Mouse (Mus musculus): Measurements from ENCODE around the gene Cyp1a1.
A peak's percentile ranks its signal among the peaks of the same experiment; 100 is the strongest.

Gene Cyp1a1

DNA sequence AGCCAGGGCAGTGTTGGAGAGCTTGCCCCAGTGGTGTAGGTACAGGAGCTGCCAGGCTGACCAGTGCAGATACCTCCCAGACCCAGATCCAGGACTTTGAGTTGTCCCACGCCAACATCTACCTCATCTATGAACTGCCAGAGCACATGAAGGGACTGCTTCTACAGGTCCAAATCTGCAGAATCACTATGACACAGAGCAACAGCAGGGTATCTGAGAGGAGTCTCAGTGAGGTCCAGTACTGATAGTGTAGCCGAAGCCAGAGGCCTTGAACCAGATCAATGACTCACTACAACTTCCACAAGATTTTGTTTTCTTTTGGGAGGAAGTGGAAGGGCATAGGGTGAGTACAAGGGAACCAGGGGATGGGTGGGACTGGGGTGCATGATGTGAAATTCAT lies at the start of gene Cyp1a1:
Gene Cyp1a1, plus strand, starts transcription at position 178 of the 400 bp plus-strand sequence.
- no peak for DNase-seq (ENCODE audit: extremely low read depth, insufficient read length, low spot score)

DNA sequence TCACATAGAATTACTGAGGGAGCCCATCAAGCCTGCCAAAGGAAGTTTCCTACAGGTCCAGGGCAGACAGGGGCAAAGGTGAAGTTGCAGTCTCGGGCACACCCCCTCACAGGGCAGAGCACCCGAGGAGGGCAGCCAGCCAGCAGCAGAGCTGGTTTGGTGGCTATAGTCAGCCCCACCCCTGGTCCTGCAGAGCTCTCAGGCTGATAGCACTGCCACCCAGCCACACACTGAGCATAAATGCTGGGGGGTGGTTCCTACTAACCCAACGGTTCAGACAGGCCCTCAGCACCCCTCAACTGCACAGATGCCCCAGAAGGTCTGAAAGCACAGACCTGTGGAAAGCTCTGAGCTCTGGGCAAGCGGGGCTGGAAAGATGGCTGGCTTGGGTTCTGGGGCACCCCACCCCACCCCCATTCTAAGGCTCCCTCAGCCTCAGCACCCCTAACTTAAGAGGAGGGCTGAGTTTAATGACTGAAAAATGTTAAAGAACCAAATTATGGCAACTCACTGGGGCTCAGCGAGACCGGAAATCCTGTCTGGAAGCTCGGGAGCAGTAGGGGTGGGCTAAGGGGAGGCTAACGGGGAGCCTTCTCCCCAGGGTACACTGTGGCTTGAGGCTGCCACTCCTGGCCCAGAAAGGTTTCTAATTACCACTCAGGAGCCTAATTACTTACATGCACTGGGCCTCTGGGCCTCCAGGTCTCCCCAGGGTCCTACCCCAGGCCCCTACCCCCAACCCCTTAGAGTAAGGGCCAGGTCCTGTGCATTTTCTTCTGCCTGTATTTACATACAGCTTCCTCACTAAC lies 48.9 kb upstream of the Cyp1a1 start:
- no peak for DNase-seq (ENCODE audit: extremely low read depth, insufficient read length, low spot score)

DNA sequence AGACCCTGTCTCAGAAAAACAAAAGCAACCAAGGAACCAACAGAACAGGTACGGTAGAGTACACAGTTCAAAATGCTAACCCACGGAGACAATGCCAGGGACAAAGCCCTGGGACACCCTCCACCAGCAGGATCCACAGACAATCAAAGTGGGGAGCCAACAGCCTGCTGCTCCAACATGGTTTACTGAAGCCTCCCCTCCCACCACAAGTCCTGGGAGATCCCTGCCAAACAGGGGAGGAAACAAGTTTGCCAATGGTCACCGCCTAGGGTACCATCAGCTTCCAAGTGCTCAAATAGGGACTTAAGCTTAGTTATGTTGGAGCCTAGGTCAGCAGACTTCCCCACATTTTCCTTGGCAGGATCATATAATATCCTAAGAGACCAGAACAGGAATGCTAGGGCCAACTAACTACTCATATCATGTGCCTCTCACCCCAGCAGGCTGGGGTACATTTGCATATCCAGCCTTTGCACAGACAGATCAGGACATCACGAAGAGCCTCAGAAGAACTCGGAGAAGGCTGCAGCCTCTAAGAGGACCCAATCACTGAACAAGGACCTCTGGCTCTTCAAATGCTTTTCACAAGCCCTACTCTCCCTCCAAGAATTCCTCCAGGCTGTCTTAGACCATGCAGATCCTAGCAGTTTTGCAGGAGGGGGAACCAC lies 47.9 kb upstream of the Cyp1a1 start:
- no peak for DNase-seq (ENCODE audit: extremely low read depth, insufficient read length, low spot score)

DNA sequence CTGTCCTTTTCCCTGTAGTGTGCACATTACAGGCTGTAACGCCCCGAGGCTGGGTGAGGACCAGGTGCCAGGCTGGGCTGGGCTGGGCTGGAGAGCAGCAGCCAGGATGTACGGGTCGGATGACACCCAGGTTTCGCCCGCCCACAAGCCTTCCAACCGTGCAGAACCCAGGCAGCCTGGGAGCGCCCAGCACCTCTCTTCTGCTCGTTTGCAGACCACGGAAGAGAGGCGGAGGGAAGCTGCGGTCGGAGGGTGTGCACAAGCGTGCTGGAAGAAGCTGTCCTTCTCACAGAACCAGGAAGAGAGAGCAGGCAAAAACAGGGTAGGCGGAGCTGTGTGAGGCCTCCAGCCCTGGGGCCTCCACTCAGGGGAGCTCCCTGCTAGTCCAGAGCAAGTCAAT lies 47.3 kb upstream of the Cyp1a1 start:
- peak; percentile 90 for DNase-seq (ENCODE audit: extremely low read depth, insufficient read length, low spot score)

DNA sequence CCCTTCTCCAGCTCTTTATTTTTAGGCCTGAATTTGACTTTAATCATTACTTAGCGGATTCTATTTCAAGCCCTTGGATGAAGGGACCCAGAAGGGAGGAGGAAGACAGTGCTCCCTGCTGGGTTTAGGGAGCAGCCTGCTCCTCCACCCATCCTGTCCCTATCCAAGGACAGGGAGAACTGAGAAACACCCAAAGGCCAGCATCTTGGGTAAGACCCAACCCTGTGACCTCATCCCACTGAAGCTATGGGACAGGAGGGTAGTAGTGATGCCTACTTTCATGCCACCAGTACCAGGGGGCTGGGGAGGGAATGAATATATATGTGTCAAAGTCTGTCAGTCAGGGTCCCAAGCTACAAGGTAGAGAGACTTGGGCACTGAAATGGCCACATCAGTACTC lies 46.7 kb upstream of the Cyp1a1 start:
- DNase-seq (ENCODE audit: extremely low read depth, insufficient read length, low spot score) = no peak

DNA sequence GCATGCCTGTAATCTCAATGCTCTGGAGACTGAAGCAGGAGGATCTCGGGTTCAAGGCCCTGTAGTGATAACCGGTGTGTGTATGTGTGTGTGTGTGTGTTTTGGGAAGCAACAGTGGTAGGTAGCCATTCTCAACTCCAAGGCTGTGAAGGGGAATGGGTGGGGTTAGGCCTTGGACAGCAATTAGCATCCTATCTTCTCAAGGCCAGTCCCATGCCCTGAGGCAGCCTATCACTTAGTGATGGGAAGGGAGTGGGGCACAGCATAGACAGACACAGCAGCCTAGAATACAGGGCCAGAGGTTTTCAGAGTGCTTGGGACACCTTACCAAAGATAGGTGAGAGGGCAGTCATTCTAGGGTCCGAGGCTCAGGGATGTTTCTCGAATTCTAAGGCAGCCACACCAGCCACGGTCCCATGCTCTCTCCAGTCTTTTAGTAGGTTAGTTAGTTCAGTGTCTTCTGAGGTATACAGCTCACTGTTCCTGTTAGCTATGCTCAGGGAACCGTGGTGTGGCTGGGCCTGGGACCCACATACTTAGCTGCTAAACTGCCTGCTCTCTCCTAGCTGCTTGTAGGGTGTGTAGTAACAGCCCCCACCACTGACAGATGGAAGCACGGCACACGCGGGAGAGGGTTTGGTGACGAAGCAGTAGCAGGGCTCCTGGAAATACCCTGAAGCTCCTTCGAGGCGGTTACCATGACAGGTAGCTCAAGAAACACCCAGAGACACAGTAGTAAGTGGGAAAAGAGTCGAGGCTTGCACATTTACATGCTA lies 45.8 kb upstream of the Cyp1a1 start:
- no peak for DNase-seq (ENCODE audit: extremely low read depth, insufficient read length, low spot score)

DNA sequence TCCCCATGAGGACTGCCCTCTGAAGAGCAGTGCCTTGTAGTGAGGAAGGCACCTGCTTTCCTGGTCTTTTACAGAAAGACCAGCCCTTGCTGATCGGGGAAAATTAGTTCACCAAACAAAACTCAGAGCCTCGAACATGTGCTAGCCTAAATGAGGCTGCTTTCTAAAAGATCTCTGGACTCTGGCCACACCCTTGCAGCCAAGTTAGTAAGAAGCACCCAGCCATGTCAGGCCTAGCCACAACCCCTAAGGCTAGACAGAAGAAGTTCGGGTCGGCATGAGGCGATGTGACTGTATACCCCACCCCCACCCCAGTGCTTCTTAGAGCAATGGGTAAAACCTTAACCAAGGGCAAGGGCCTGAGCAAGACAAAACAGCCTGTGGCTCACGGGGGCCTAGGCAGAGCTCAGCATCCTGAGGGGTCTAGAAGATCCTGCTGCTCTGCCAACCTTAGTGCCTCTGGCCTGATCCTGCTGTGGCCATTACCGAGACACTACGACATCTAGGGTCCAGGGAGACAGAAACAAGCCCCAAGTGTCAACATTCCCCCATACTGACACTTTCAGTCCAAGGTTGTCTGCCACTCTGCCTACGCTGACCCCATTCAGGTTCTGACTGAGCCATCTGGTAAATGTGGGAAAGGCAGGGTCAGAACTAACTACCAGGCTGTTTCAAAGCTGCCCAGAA lies 44.4 kb upstream of the Cyp1a1 start:
- DNase-seq (ENCODE audit: extremely low read depth, insufficient read length, low spot score) = no peak

DNA sequence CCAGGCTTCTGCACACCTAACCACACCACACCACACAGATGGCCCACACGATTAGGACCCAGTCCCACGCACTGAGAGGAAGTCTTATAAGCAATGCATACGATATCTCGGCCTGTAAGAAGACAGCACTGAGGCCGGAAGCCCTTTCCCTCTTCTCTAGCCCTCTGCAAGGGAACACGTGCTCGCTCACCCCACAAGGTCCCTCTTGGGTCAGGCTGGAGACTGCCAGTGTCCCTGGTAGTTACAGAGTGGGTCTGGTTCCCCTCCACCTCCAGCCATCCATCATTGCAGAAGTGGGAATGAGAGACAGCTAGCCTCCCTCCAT lies 43.9 kb upstream of the Cyp1a1 start:
- no peak for DNase-seq (ENCODE audit: extremely low read depth, insufficient read length, low spot score)

DNA sequence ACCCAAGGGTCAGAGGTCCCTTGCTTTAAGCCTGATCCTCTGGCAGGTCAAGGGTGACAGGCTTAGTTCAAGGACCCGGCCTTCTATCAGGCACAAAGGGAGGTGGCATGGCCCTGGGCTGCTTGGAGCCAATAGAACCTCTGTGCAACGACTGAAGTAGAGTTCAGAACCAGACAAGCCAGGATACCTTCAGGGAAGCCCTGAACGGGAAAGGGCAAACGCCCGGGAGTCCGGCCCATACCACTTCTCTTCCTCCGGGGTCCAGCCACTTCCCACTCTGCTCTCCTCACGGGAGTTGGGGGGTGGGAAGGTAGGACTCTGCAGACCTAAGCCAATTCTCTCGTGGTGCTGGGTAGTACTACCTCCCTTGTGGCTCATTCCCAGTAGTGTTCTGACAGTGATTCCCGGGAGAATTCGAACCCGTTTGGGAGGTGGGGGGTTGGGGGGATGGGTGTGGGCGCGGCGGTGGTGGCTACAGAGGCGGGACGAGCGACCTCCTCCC lies 43.2 kb upstream of the Cyp1a1 start:
- peak; percentile 61 for DNase-seq (ENCODE audit: extremely low read depth, insufficient read length, low spot score)

DNA sequence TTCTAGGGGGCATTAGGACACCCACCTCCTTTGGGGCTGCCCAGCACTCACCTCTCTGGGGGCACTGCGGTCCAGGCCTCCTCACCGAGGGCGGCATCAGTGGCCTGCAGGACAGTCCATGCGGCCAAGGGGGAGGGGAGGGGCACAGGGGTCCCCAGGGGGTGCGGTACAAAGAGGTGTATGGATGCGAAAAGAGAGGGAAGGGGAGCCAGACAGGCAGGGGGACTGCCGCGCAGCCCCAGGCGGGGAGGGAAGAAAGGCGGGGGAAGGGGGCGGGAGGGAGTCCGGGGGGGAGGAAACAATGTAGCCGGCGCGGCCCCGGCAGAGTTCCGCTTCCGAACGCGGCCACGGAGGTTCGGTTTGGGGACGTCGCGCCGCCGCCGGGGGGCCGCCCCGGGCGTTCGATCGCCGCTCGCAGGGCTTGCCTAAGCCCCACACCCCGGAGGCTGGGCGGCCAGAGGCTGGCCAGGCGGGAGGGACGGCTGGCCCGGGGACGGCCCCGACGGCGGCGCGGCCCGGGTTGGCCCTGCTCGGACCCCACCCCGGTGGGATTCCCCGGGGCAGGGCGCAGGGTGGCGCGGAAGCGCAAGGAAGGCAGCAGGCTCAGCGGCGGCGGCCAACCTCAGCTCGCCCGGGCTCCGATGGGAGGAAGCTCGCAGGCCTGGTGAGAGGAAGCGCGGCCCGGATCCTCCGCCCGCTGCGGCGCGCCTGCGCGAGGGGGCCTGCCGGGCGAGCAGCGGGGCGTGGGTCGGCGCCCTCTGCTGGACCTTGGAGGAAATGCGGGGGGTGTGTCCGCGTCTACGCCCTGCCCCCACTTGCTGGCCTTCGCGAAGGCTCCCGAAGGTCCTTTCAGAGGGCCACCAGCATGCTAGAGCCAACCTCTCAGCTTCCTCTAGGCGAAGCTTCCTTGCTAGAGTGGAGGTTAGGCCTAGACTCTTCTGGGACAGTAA lies 42.5 kb upstream of the Cyp1a1 start:
- peak; percentile 91 for DNase-seq (ENCODE audit: extremely low read depth, insufficient read length, low spot score)

DNA sequence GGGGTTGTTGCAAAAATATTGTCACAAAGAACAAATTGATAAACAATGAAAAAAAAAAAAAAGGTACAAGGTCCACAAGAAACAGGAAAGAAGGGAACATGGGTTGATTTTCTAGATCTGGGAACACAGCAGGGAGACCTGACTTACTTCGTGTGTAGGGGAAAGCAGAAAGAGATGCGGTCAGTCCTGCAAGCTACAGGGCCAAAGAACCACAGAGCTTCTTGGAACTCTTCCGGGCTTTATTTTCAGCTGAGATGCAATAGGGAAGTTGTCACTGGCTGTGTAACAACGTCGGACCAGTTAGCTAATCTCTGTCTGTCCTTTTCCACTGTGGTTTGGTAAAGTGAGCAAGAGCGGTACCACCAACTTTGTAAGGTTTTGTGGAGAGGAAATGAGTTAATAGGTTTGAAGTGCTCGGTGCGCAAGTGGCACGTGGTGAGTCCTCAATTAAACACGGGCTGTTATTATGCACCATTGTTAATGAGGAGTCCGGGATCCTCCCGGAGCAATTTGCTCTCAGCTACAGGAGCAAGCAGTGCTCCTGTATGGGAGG lies 41.1 kb upstream of the Cyp1a1 start:
- DNase-seq (ENCODE audit: extremely low read depth, insufficient read length, low spot score) = no peak

DNA sequence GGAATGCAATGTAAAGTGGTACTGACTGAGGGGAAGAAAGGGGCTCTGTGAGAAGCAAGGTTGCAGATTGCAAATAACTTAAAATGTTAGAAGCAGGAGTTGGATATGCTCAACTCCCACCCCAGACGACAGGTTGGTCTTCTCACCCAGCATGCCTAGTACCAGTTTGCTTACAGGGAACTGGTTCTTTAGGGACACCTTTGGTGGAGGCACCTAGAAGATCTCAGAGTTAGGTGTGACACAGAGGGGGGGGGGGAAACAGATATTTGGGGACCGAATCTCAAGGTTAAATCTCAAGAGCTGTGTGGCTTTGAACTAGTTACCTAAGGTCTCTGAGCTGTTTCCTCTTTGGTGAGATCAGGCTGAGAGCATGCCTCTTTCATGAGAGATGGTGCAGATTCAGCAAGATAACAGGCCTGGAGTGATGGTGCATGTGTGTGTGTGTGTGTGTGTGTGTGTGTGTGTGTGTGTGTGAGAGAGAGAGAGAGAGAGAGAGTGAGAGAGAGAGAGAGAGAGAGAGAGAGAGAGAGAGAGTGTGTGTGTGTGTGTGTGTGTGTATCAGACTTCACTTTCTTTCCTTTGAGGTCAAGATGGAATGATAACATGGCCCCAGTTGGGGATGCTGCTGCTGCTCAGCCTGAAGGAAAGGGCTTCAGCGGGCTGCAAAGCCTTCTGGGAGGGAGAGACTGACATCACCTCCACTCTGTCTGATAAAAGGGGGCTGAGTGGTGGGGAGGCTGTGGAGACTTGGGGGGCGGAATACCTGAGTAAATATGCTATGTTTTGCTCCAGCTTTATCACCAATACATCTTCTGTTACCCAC lies 40.2 kb upstream of the Cyp1a1 start:
- no peak for DNase-seq (ENCODE audit: extremely low read depth, insufficient read length, low spot score)

DNA sequence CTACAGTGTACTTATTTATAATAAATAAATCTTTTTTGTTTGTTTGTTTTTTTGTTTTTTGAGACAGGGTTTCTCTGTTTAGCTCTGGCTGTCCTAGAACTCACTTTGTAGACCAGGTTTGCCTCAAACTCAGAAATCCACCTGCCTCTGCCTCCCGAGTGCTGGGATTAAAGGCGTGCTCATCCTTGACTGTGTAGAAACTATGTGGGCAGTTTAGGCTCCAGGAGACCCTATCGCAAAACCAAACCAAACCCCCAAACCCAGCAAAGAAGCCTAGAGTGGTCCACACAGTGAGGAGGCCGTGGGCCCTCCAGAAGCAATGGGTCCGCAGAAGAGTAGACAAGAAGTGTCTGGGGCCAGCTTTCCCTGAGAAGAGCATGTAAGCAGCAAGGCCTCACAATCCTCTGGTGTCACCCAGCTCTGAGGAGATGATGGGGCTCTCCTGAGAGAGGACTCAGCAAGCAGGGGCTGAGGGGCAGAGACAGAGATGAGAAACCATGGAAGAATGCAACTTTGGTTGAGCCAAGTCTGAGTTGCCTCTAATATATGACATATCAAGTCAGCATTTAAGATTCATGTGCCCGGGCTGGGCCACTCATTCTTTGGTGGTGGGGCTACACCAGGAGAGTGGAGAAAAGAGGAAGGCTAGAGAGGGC lies 37.5 kb upstream of the Cyp1a1 start:
- DNase-seq (ENCODE audit: extremely low read depth, insufficient read length, low spot score) = no peak

DNA sequence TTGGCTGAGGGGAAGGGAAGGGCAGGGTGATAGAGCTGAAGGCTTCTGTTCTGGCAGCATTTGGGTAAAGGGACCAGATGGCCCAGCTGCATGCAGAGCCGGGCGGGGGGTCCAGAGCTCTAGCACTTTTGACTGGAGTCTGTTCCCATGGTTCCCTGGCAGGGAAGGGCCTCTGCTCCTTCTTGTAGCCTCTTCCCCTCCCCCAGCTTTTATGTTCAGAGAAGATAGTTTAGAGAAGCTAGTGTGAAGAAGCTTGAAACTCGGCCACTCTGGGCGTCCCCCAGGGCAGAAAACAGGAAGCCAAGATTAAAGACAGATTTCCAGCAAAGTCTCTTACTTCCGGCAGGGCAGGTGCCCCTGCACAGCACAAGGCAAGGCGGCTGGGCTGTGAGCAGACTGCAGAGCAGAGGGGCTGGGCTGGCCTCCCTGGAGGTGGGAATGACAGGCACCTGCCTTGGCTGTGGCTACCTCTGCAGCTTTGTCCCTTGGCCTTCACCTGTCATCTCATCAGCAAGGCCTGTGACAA lies 36.9 kb upstream of the Cyp1a1 start:
- no peak for DNase-seq (ENCODE audit: extremely low read depth, insufficient read length, low spot score)

DNA sequence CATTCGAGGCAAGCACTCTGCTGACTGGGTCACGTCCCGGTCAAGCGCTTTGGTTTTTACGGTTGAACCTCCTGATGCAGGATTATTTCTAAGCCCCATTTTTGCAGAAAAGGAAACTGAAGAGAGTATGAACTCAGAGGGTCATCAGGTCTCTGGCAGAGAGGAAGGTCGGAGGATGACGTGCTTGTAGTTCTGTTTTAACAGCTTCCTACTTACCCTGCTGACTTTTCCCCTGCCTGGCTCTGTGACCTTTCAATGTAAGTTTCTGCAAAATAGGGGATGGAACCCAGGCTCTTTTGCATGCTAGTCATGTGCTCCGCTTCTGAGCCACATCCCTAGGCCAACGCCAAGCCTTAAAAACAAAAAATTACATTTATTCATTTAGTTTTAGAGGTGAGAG lies 35.4 kb upstream of the Cyp1a1 start:
- DNase-seq (ENCODE audit: extremely low read depth, insufficient read length, low spot score) = no peak

DNA sequence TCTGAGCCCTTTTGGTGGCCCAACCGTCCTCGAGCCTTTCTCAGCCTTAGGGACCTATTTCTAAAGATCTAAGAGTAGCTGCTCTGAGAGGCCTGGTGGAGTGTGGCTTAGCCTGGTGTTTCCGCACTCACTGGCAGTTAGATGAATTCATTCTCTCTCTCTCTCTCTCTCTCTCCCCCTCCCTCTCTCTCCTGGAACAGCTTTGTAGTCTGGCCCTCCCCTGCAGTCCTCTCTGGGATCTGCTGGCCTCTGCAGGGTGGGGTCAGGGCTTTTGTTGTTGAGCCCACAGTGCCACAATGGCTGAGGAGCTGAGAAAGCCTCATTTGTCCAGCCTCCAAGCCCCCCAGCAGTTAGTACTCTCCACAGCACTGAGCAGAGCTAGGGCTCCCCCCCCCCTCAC lies 34.9 kb upstream of the Cyp1a1 start:
- DNase-seq (ENCODE audit: extremely low read depth, insufficient read length, low spot score) = no peak

DNA sequence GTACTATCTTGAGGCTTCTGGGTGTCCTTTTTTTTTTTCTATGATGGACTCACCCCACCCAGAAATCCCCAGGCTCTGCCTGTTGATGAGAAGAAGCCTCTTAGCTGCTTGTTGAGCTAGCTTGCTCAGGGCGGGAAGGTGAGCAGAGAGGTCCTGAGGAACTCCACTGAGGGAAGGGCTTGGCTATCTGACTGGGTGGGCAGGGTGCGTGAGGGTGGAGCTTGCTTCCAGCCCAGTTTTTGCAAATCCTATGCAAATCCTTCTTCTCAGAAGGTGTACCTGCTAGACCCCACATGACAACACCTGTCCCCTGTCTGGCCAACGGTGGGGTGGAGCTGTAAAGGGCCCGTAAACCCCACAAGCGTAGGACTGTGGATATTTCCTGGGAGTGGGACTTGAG lies 34.4 kb upstream of the Cyp1a1 start, which contains the start of gene Csk:
Gene Csk, minus strand, starts transcription at position 349 of the 400 bp plus-strand sequence.
- no peak for DNase-seq (ENCODE audit: extremely low read depth, insufficient read length, low spot score)

DNA sequence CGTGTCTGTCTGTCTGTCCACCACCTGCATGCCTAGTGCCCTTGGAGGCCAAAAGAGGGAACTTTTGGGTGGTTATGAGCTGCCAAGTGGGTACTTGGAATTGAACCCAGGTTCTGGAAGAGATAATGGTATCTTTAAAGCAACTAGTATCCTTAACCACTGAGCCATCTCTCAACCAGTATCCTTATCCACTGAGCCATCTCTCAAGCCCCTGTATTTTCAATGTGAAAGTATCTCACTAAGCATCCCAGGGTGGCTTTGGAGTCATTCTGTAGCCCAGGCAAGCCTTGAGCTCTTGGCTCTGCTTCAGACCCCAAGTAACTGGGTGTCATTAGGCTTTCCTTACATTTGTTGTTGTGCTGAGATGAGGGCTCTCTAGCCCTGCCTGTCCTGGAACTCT lies 32.8 kb upstream of the Cyp1a1 start:
- no peak for DNase-seq (ENCODE audit: extremely low read depth, insufficient read length, low spot score)

Data from 3134 (cell line).